Mouse (Mus musculus) heart, embryonic 12.5 days (tissue): ENCODE measurements around the gene Spata7. TPM values are rescaled to one million over a fixed set of nuclear protein-coding genes. Genes with fewer than 3 reads are reported as not detected.

ENCODE experiments used
- ATAC-seq: fragments of 200-750 bp; cut with Nextera tagmentation; 2 replicates; pipeline ENCODE4 v1.8.0; 2017; ENCODE audit warnings: moderate TSS enrichment, moderate library complexity; ENCODE audit not compliant: insufficient number of reproducible peaks, low FRiP score
- H3K27ac ChIP-seq: fragments of 300-500 bp; sonication (generic); 2 replicates; pipeline ENCODE4 v1.5.1; 2016; ENCODE audit warnings: mild to moderate bottlenecking, moderate library complexity; ENCODE audit not compliant: poor library complexity, severe bottlenecking
- H3K27me3 ChIP-seq: fragments of 300-500 bp; sonication (generic); replicated peaks from 2 replicates; pipeline ENCODE4 v1.6.1; 2016; ENCODE audit warnings: mild to moderate bottlenecking, moderate library complexity
- H3K36me3 ChIP-seq: fragments of 300-500 bp; sonication (generic); 2 replicates; pipeline ENCODE4 v1.6.1; 2016; ENCODE audit warnings: mild to moderate bottlenecking, moderate library complexity
- H3K4me1 ChIP-seq: fragments of 300-500 bp; sonication (generic); replicated peaks from 2 replicates; pipeline ENCODE4 v1.6.1; 2016; ENCODE audit warnings: mild to moderate bottlenecking
- H3K4me2 ChIP-seq: fragments of 300-500 bp; sonication (generic); 2 replicates; pipeline ENCODE4 v1.6.1; 2016; ENCODE audit warnings: mild to moderate bottlenecking, moderate library complexity
- H3K4me3 ChIP-seq: fragments of 300-500 bp; sonication (generic); 2 replicates; pipeline ENCODE4 v1.5.1; 2016; ENCODE audit warnings: mild to moderate bottlenecking
- H3K9ac ChIP-seq: fragments of 300-500 bp; sonication (generic); 2 replicates; pipeline ENCODE4 v1.6.1; 2016; ENCODE audit warnings: mild to moderate bottlenecking, moderate library complexity
- H3K9me3 ChIP-seq: fragments of 300-500 bp; sonication (generic); replicated peaks from 2 replicates; pipeline ENCODE4 v1.6.1; 2016; ENCODE audit warnings: mild to moderate bottlenecking, moderate library complexity
- WGBS: fragments of 180-500 bp; shearing (Covaris S2); methylation state at CpG from one replicate; pipeline ENCODE4 v1.1.7; 2016; 5-methylcytosine and 5-hydroxymethylcytosine counted together
- polyA plus RNA-seq: library from polyadenylated mRNA; unstranded; fragments of >200 nt; fragmentation: Nextera tagmentation; extraction: Ambion mirVana; gene quantifications from 2 replicates; pipeline ENCODE4 v1.2.1, GENCODE M21; 2016

Spata7 gene
- polyA plus RNA-seq, 1 experiment from 2014 or later: 10.9 TPM

DNA sequence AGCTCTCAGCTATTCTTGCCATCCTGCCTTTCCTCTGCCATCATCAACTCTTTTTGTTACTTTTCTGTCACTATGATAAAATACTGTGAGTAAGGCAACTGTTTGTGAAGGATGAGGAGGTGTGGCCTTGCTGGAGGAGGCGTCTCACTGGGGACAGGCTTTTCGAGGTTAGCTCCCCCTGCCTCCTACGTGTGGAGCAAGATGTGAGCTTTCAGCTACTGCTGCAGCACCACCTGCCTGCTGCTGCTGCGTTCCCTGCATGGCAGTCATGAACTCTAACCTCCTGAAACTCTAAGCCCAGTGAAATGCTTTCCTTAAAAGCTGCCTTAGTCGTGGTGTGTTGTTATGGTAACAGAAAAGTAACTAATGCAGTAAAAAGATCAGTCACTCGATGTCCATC lies 45.9 kb downstream of the Spata7 start:
- Histone ChIP-seq H3K27ac (no peak overlapping the region), H3K27me3 (no peaks in the 10 kb centered on the region), H3K36me3 (peaks cover 31% of the 10 kb centered on the region), H3K9ac (no peak overlapping the region), H3K4me3 (no peak overlapping the region), H3K9me3 (no peaks in the 10 kb centered on the region), H3K4me2 (no peak overlapping the region), H3K4me1 (peaks cover 16% of the 10 kb centered on the region)
- no peak for ATAC-seq
- 60% methylated on average over 6 of the region's 6 CpGs for WGBS

DNA sequence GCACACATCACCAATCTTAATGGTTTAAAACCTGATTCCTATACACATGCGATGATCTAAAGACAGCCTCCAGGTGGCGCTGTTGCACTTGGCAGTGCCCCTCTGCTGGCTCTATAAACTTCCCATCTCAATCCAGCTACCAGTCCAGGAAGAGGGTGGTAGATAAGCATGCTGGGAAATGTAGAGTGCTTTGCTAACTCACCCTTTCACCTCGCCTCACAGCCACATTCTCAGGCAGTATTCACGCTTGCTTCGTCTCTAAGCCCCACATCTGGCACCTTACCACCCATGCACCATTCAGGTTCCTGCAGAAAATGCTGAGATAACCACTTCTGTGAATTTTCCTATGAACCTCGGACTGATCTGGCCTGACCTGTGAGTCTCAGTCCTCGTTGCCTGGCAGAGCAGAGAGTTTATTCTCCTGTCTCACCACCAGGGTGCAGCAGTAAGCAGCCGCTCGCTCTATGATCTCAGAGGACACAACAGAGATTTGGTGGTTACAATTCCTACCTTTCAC lies 46.7 kb downstream of the Spata7 start:
- WGBS: 6% methylated on average over 9 of the region's 9 CpGs
- Histone ChIP-seq H3K27ac (peak overlapping the region; percentile 72), H3K4me2 (peak overlapping the region; percentile 72), H3K9ac (0 out of 2 replicates have a peak overlapping the region, but pooled peaks have one; percentile 47), H3K9me3 (no peaks in the 10 kb centered on the region), H3K27me3 (no peaks in the 10 kb centered on the region), H3K4me3 (peak overlapping the region; percentile 39), H3K36me3 (peaks cover 38% of the 10 kb centered on the region), H3K4me1 (peaks cover 10% of the 10 kb centered on the region)
- ATAC-seq: peak; percentile 85

DNA sequence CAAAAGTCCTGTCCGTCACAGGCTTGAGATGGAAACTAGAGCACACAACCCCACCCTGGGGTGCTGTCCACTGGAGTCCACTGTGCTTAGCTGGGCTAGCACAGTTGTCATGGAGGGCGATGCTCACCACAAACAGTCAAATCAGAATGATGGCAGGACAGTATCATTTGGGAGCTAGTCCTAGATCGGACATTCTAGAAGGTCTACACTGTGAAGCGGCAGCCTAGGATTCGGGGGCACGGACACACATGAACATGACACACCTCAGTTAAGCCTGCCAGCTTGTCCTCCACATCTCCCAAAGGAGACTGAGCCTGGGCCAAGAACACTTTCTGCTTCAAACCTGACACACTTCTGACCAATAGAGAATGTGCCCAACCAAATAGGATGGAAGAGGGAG lies 48.9 kb downstream of the Spata7 start:
- peaks cover 49% of the 10 kb centered on the region for H3K36me3 ChIP-seq
- H3K9ac ChIP-seq: no peak overlapping the region
- H3K27me3 ChIP-seq: no peaks in the 10 kb centered on the region
- no peaks in the 10 kb centered on the region for H3K9me3 ChIP-seq
- H3K4me3 ChIP-seq: no peak overlapping the region
- no peak for ATAC-seq
- H3K27ac ChIP-seq: no peak overlapping the region
- H3K4me1 ChIP-seq: no peaks in the 10 kb centered on the region; the same call in 1 of the 2 replicates
- no peak overlapping the region for H3K4me2 ChIP-seq
- WGBS: 94% methylated on average over 6 of the region's 6 CpGs

DNA sequence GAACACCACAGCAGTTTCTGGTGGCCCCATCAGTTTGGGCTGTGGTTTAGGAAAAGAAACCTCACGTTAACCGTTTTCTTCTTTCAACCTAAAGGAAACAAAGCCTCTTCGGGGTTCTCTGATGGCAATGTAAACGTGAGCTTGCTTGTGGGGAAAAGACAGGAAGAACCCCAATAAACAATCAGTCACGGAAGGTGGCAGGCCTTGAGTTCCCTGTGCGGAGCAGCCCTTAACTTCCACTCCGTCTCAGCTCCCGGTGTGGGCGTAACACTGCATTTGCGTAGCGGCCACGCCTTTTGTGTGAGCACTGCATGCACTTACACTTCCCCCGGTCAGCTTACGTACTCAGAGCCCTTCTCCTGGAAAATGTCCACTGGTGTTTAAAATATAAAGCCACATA lies 49.4 kb downstream of the Spata7 start:
- no peak for ATAC-seq
- H3K36me3 ChIP-seq: peaks cover 54% of the 10 kb centered on the region

DNA sequence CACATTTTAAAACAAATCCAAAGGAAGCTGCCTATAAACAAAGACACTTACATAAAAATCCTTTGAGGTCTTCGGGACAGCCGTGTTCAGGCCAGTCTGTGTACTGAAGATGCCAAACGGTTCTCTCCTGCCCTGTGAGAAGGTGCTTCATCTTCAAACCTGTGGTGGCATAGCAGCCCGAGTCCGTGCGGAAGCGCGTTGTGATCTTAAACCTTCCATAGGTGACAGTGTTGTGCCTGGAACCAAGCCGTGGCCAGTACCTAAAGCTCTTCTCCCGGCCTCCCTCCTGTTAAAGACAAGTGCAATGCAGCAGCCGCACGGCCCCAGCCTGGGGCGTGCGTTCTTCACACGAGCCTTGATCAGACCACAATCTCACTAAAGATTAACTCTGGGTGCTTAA lies 51.9 kb downstream of the Spata7 start:
- peaks cover 55% of the 10 kb centered on the region for H3K36me3 ChIP-seq
- H3K4me1 ChIP-seq: peaks cover 11% of the 10 kb centered on the region; the same call in 1 of the 2 replicates
- ATAC-seq: no peak
- H3K4me3 ChIP-seq: no peak overlapping the region
- no peaks in the 10 kb centered on the region for H3K9me3 ChIP-seq
- WGBS: 88% methylated on average over 15 of the region's 15 CpGs
- no peak overlapping the region for H3K27ac ChIP-seq
- no peak overlapping the region for H3K4me2 ChIP-seq
- no peak overlapping the region for H3K9ac ChIP-seq
- no peaks in the 10 kb centered on the region for H3K27me3 ChIP-seq

More for the DNA sequence above, 49.4 kb downstream of the Spata7 start:
- 56% methylated on average over 14 of the region's 14 CpGs for WGBS
- no peak overlapping the region for H3K27ac ChIP-seq
- no peaks in the 10 kb centered on the region for H3K27me3 ChIP-seq
- H3K4me1 ChIP-seq: no peaks in the 10 kb centered on the region; the same call in 1 of the 2 replicates
- no peaks in the 10 kb centered on the region for H3K9me3 ChIP-seq
- no peak overlapping the region for H3K4me3 ChIP-seq
- no peak overlapping the region for H3K9ac ChIP-seq
- H3K4me2 ChIP-seq: no peak overlapping the region

DNA sequence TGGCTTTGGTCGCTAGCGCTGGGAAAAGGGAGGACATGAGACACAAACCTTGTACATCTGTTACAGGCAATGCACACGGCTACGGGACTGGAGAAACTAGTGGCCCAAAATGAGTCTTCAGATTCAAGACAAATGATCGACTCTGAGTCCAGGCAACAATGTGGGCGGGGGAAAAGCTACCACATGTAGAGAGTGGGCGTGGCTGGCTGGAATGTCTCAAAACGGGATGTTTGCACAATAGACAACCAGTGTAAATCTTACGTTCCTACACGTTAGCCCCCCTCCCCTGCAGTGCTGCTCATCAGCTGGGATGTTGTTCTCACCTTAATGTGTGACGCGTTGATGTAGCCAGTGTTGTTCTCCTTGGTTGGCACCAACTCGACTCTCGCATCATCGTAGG lies 54.2 kb downstream of the Spata7 start:
- H3K4me1 ChIP-seq: peaks cover 11% of the 10 kb centered on the region; the same call in 1 of the 2 replicates
- H3K27ac ChIP-seq: no peak overlapping the region
- H3K9ac ChIP-seq: no peak overlapping the region
- no peaks in the 10 kb centered on the region for H3K9me3 ChIP-seq
- no peak for ATAC-seq
- no peak overlapping the region for H3K4me2 ChIP-seq
- H3K36me3 ChIP-seq: peaks cover 71% of the 10 kb centered on the region
- no peaks in the 10 kb centered on the region for H3K27me3 ChIP-seq
- WGBS: 86% methylated on average over 15 of the region's 15 CpGs
- H3K4me3 ChIP-seq: no peak overlapping the region

DNA sequence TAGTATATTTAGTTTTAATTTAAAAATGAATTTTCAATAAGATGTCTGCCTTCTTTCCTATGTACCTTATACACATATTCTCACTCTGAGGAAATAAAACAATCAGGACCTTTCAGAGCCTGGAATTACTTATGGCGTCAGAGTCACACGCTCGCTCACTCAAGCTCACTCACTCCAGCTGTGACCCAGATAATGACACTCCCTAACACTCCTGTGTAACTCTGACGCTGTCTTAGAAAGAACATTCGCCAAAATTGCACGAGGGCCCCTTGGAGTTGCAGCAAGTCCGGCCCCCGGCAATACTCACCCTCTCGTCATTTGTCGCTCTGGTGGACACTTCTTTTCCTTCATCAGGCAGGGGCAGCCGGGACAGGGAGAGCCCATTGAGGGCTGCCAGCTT lies 55.2 kb downstream of the Spata7 start:
- Histone ChIP-seq H3K27ac (peak overlapping the region; percentile 48), H3K36me3 (peaks cover 73% of the 10 kb centered on the region), H3K9me3 (no peaks in the 10 kb centered on the region), H3K4me1 (peaks cover 11% of the 10 kb centered on the region; the same call in 1 of the 2 replicates), H3K4me3 (no peak overlapping the region), H3K27me3 (no peaks in the 10 kb centered on the region), H3K9ac (peak overlapping the region; percentile 37; the same call in 1 of the 2 replicates), H3K4me2 (peak overlapping the region; percentile 51)
- WGBS: 32% methylated on average over 11 of the region's 11 CpGs
- no peak for ATAC-seq

DNA sequence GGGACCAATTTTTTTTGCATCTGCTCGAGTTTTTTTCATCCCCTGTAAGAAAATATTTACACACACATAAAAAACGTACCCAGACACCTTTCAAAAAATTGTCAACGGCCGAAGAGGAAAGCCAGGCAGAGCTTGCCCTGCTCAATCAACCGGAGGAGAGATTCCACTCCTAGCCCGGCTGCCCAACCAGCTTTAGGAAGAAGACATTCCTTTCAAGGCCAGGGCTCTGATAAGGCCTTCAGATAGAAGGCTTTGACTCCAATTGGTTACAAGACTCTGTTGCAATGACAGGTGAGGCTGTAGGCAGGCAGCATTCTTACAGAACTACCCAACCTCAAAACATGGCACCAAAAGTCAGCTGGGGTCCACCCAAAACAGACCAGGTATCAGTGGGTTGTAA lies 55.6 kb downstream of the Spata7 start:
- H3K9ac ChIP-seq: peak overlapping the region; percentile 37; the same call in 1 of the 2 replicates
- H3K27me3 ChIP-seq: no peaks in the 10 kb centered on the region
- H3K9me3 ChIP-seq: no peaks in the 10 kb centered on the region
- H3K4me1 ChIP-seq: peaks cover 11% of the 10 kb centered on the region; the same call in 1 of the 2 replicates
- no peak for ATAC-seq
- H3K36me3 ChIP-seq: peaks cover 73% of the 10 kb centered on the region
- peak overlapping the region; percentile 48 for H3K27ac ChIP-seq
- WGBS: 12% methylated on average over 6 of the region's 6 CpGs
- H3K4me2 ChIP-seq: peak overlapping the region; percentile 51
- no peak overlapping the region for H3K4me3 ChIP-seq

DNA sequence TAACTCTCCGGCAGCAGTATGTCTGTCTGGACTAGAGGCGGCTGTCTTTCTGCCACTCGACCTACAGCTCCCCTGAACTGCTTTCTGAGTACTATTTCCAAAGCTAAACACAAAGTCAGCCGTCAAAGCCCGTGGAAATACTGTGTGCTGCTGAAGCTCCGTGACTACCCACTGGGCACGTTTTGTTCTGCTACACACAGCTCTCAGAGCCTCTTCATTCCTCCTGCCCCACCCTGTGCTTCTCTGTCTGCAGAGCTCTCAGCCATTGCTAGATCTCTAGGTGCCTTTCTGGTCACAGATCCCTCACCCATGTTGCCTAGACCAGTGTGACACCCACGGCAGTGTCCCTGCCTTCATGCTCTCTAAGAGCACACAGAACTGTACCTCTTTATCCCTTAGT lies 62.3 kb downstream of the Spata7 start:
- no peaks in the 10 kb centered on the region for H3K27me3 ChIP-seq
- ATAC-seq: no peak
- H3K4me1 ChIP-seq: no peaks in the 10 kb centered on the region; the same call in 1 of the 2 replicates
- H3K4me3 ChIP-seq: no peak overlapping the region
- H3K36me3 ChIP-seq: peaks cover 79% of the 10 kb centered on the region
- no peaks in the 10 kb centered on the region for H3K9me3 ChIP-seq
- H3K4me2 ChIP-seq: no peak overlapping the region
- H3K9ac ChIP-seq: no peak overlapping the region
- H3K27ac ChIP-seq: no peak overlapping the region
- 81% methylated on average over 8 of the region's 8 CpGs for WGBS

DNA sequence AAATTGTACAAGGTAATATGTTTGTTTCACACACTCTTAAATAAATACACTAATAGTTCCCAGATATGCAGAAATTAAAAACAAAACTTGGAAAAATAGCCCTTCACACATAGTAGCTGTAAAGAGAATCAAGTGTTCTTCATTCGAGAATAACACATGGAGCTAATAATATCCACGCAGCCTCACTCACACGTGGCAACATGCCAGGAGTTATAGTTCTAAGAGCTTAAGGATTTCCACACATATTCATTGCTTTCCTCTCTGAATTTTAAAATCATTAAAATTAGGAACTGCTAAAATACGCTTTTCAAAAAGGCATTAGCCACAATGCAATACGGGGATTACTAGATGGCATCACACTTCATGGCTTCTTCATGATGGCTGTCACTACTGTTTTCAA lies 69.2 kb downstream of the Spata7 start:
- Histone ChIP-seq H3K9ac (no peak overlapping the region), H3K36me3 (peaks cover 54% of the 10 kb centered on the region), H3K4me3 (no peak overlapping the region), H3K4me2 (no peak overlapping the region), H3K9me3 (no peaks in the 10 kb centered on the region), H3K27ac (no peak overlapping the region), H3K4me1 (0 out of 2 replicates have a peak, but pooled peaks cover 3% of the 10 kb centered on the region), H3K27me3 (no peaks in the 10 kb centered on the region)
- ATAC-seq: no peak
- WGBS: 67% methylated on average over 5 of the region's 5 CpGs

DNA sequence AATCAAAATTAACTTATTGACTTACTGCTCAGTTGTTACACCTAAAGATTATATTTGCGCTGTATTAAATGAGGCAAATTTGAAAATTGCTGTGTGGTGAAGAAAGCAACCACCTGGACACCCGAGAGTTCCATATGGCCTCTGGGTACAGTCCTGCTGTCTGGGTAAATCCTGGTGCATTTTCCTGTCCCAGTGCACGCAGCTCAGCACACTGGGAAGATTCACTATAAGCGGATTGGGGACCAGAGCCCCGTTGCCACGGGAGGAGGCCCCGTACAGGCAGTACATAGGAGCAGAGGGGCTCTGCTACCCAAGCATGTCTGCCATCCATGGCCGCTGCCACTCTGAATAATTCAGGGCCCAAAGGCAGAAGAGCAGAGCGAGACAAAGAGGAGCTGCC lies 73.6 kb downstream of the Spata7 start:
- Histone ChIP-seq H3K36me3 (peaks cover 70% of the 10 kb centered on the region), H3K4me3 (no peak overlapping the region), H3K27ac (no peak overlapping the region), H3K4me1 (0 out of 2 replicates have a peak, but pooled peaks cover 3% of the 10 kb centered on the region), H3K9ac (no peak overlapping the region), H3K9me3 (no peaks in the 10 kb centered on the region), H3K27me3 (no peaks in the 10 kb centered on the region), H3K4me2 (no peak overlapping the region)
- 85% methylated on average over 9 of the region's 9 CpGs for WGBS
- ATAC-seq: no peak

DNA sequence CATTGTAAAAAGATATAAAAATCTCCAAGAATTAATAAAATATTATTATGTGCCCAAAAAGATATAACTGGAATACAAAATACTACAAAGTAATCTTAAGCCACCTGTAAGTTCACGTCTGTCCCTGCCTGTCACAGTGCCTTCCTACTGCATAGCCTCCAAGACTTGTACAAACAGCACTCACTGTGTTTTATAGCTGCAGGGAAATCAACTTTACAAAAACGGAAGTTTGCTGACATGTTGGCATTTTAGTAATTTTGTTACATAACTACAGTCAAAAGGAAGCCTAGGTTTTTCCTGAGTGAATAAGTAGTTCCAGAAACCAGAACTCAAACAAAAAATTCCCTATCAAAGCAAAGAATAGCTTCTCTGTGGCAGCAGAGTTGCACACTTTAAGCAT lies 75.6 kb downstream of the Spata7 start:
- H3K36me3 ChIP-seq: peaks cover 76% of the 10 kb centered on the region
- WGBS: 82% methylated on average over 2 of the region's 2 CpGs

More for the DNA sequence above, 75.6 kb downstream of the Spata7 start:
- Histone ChIP-seq H3K27ac (no peak overlapping the region), H3K9me3 (no peaks in the 10 kb centered on the region), H3K4me3 (no peak overlapping the region), H3K4me2 (no peak overlapping the region), H3K9ac (no peak overlapping the region), H3K27me3 (no peaks in the 10 kb centered on the region), H3K4me1 (no peaks in the 10 kb centered on the region)
- ATAC-seq: no peak
